Mouse (Mus musculus) small intestine, adult 2 months (tissue): ENCODE results near the gene Rab21.

Experiments
- CTCF ChIP-seq: fragments of 200-500 bp; IDR thresholded peaks from 2 replicates; pipeline ENCODE4 v1.5.1; 2012; ENCODE audit warnings: low read depth, mild to moderate bottlenecking, control low read depth, inconsistent platforms, low read length, moderate library complexity, mixed read lengths; ENCODE audit not compliant: insufficient replicate concordance, insufficient read length; ENCODE audit errors: extremely low read depth
- POLR2A ChIP-seq: fragments of 200-500 bp; IDR thresholded peaks from 2 replicates; pipeline ENCODE4 v1.6.1; 2012; ENCODE audit warnings: low read depth, mild to moderate bottlenecking, control low read depth, inconsistent platforms, low read length, moderate library complexity

- TF ChIP-seq CTCF (no peak), POLR2A (no peak)
These were observed 53.1 kb downstream of the Rab21 start for GRCm38 (mm10) chr10:115262261-115262660.
